Mouse (Mus musculus) lung, embryonic 14.5 days (tissue): ENCODE data around the gene Ralgps1. TPM values are rescaled to one million over a fixed set of nuclear protein-coding genes. Genes with fewer than 3 reads are reported as not detected.

Experiments used
- ATAC-seq: fragments of 200-750 bp; cut with Nextera tagmentation; 2 replicates; pipeline ENCODE4 v1.8.0; 2017; ENCODE audit warnings: mild to moderate bottlenecking, moderate TSS enrichment, moderate library complexity; ENCODE audit not compliant: insufficient read depth
- DNase-seq: peaks from one replicate; pipeline ENCODE4 v3.0.0-alpha.2; 2015
- H3K27ac ChIP-seq: fragments of 300-500 bp; sonication (generic); 2 replicates; pipeline ENCODE4 v1.5.1; 2014; ENCODE audit warnings: low read depth, mild to moderate bottlenecking, moderate library complexity
- H3K27me3 ChIP-seq: fragments of 300-500 bp; sonication (generic); 2 replicates; pipeline ENCODE4 v1.6.1; 2014; ENCODE audit warnings: low read length, control low read depth; ENCODE audit not compliant: insufficient read depth
- H3K36me3 ChIP-seq: fragments of 300-500 bp; sonication (generic); 2 replicates; pipeline ENCODE4 v1.6.1; 2014; ENCODE audit warnings: control low read depth; ENCODE audit not compliant: insufficient read depth
- H3K4me1 ChIP-seq: fragments of 300-500 bp; sonication (generic); 2 replicates; pipeline ENCODE4 v1.6.1; 2014; ENCODE audit warnings: antibody characterized with exemption, control low read depth; ENCODE audit not compliant: insufficient read depth
- H3K4me2 ChIP-seq: fragments of 300-500 bp; sonication (generic); 2 replicates; pipeline ENCODE4 v1.6.1; 2014; ENCODE audit warnings: mild to moderate bottlenecking
- H3K4me3 ChIP-seq: fragments of 300-500 bp; sonication (generic); 2 replicates; pipeline ENCODE4 v1.5.1; 2014; ENCODE audit warnings: low read depth, low read length
- H3K9ac ChIP-seq: fragments of 300-500 bp; sonication (generic); 2 replicates; pipeline ENCODE4 v1.6.1; 2014
- H3K9me3 ChIP-seq: fragments of 300-500 bp; sonication (generic); 2 replicates; pipeline ENCODE4 v1.6.1; 2016; ENCODE audit warnings: low read depth, low read length, control low read depth
- CTCF ChIP-seq: IDR thresholded peaks from 2 replicates; pipeline ENCODE4 v1.5.1; 2016; ENCODE audit warnings: antibody characterized with exemption, low read depth
- WGBS: fragments of 180-500 bp; shearing (Covaris S2); extraction: QIAGEN DNeasy Blood & Tissue Kit; methylation state at CpG from one replicate; pipeline ENCODE4 v1.1.7; 2014; 5-methylcytosine and 5-hydroxymethylcytosine counted together
- polyA plus RNA-seq: library from polyadenylated mRNA; unstranded; fragments of >200 nt; fragmentation: Nextera tagmentation; extraction: Ambion mirVana; gene quantifications from 2 replicates; pipeline ENCODE4 v1.2.1, GENCODE M21; 2014

Ralgps1 gene
- polyA plus RNA-seq, 1 experiment from 2014 or later: 6.1 TPM

GRCm38 (mm10) chr2:33189976-33190375 is 181.3 kb downstream of the Ralgps1 start:
- Histone ChIP-seq H3K4me2 (no peak overlapping the region), H3K36me3 (no peaks in the 10 kb centered on the region), H3K27me3 (no peaks in the 10 kb centered on the region), H3K9me3 (no peaks in the 10 kb centered on the region), H3K4me3 (no peak overlapping the region), H3K9ac (no peak overlapping the region), H3K4me1 (no peaks in the 10 kb centered on the region; the same call in 1 of the 2 replicates), H3K27ac (no peak overlapping the region)
- no peak for DNase-seq
- no peak for TF ChIP-seq CTCF
- no peak for ATAC-seq
- WGBS: 89% methylated on average over 3 of the region's 3 CpGs

DNA sequence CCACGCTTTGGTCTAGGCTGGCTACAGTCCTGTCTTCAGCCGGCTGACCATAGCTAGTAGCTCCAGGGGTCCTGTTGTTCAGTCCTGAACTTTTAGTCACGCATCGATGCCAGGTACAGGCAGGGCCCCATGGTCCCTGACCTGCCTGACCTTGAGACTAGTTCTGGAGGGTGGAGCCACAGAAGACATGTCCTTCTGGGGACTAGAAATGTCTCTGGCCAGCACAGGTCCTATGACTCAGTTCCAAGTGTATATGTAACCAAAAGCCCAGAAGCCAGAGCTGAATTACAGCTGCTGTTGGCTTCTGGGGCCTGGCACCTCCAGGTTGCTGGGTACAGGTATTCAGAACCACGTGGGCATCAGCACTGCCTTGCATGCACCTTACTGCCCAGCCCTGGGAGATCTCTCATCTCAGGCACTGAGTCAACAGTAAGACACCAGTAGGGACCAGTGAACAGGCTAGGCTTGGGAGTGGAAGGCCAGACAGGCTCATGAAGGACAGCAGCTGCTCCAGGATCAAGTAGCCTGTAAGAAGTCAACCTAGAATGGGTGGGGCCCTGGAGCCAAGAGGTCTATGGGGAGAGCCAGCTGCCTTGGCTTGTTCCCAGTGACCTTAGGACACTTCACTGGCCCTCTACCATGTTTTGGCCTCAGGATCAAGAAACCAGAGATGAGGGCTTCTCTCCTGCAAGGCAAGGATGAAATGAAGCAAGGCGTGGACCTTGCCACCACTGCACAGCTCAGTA is 182.2 kb downstream of the Ralgps1 start:
- Histone ChIP-seq H3K27me3 (no peaks in the 10 kb centered on the region), H3K36me3 (no peaks in the 10 kb centered on the region), H3K9ac (no peak overlapping the region), H3K9me3 (no peaks in the 10 kb centered on the region), H3K4me2 (no peak overlapping the region), H3K27ac (no peak overlapping the region), H3K4me3 (no peak overlapping the region), H3K4me1 (no peaks in the 10 kb centered on the region; the same call in 1 of the 2 replicates)
- WGBS: 87% methylated on average over 6 of the region's 6 CpGs
- TF ChIP-seq CTCF: no peak
- no peak for ATAC-seq
- DNase-seq: no peak

DNA sequence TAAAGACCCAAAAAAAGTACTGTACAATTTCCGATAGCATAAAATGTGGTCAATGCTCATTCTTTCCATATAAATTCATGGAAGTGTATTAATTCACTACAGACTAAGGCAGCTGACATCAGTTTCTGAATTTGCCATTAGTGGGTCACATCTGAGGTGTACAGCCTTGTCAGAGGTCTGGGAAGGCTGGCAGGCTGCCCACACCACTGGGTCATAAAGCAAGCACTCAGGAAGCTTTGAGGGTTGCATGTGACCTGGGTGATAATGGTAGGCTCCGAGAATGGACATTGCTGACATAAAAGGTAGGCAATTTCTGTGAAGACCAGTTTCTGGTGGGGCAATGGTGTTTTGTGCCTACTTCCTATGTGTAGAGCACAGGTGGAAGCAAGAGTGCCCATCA is 183.4 kb downstream of the Ralgps1 start:
- H3K4me3 ChIP-seq: no peak overlapping the region
- ATAC-seq: no peak
- H3K4me1 ChIP-seq: no peaks in the 10 kb centered on the region; the same call in 1 of the 2 replicates
- H3K4me2 ChIP-seq: no peak overlapping the region
- no peaks in the 10 kb centered on the region for H3K9me3 ChIP-seq
- H3K27me3 ChIP-seq: no peaks in the 10 kb centered on the region
- H3K27ac ChIP-seq: no peak overlapping the region
- 79% methylated on average over 2 of the region's 2 CpGs for WGBS
- TF ChIP-seq CTCF: no peak
- no peak overlapping the region for H3K9ac ChIP-seq
- H3K36me3 ChIP-seq: no peaks in the 10 kb centered on the region
- no peak for DNase-seq

DNA sequence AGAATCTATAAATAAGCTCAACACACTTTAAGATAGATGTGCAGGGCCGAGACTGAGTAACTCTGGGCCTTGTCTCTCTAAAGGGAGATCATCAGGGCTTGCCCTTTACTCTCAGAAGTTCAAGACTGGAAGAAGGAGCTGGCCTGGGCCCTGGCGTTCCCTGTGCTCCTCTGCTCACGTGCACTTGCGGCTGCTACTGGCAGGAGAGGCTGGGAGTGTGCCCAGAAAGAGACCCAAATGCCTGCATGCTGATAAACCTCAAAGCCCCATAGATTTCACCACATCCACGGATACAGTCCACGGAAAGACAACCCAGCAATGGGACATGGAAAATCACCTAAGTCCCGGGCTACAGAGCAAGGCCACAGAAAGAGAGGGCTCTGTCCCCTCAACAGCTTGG is 184.8 kb downstream of the Ralgps1 start:
- 67% methylated on average over 7 of the region's 7 CpGs for WGBS
- Histone ChIP-seq H3K4me1 (no peaks in the 10 kb centered on the region; the same call in 1 of the 2 replicates), H3K27me3 (no peaks in the 10 kb centered on the region), H3K27ac (no peak overlapping the region), H3K9ac (no peak overlapping the region), H3K36me3 (no peaks in the 10 kb centered on the region), H3K4me3 (no peak overlapping the region), H3K4me2 (no peak overlapping the region), H3K9me3 (no peaks in the 10 kb centered on the region)
- ATAC-seq (no peak), DNase-seq (no peak)
- TF ChIP-seq CTCF: no peak

DNA sequence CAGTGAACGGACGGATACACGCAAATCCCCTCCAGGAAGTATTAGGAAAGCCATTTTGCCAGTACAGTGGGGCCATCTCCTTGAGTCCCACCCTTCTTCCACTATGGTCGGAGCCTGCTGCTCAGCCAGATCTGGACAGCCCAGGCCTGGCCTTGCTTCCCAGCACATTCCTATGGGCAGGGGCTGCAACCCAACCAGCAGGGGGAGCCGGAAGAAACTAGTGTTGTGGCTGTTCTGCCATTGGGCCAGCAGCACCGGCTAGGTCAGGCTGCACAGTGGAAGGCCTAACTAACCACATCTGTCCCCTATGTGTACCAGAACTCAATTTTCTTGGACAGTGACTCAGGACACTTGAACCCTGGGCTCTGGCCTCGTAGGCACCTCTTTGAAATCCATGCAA is 186.0 kb downstream of the Ralgps1 start:
- peak; percentile 70 for TF ChIP-seq CTCF
- H3K9ac ChIP-seq: no peak overlapping the region
- H3K27ac ChIP-seq: no peak overlapping the region
- H3K9me3 ChIP-seq: no peaks in the 10 kb centered on the region
- H3K36me3 ChIP-seq: no peaks in the 10 kb centered on the region
- H3K4me3 ChIP-seq: no peak overlapping the region
- H3K27me3 ChIP-seq: no peaks in the 10 kb centered on the region
- DNase-seq (peak; percentile 66), ATAC-seq (no peak; the same call in 1 of the 2 replicates)
- H3K4me1 ChIP-seq: peaks cover 1% of the 10 kb centered on the region
- 66% methylated on average over 7 of the region's 7 CpGs for WGBS
- no peak overlapping the region for H3K4me2 ChIP-seq

- peaks cover 7% of the 10 kb centered on the region for H3K4me1 ChIP-seq
- H3K27ac ChIP-seq: no peak overlapping the region
- no peak for TF ChIP-seq CTCF
- ATAC-seq (no peak), DNase-seq (no peak)
- H3K27me3 ChIP-seq: no peaks in the 10 kb centered on the region
- no peaks in the 10 kb centered on the region for H3K36me3 ChIP-seq
- H3K9ac ChIP-seq: no peak overlapping the region
- H3K4me3 ChIP-seq: no peak overlapping the region
- H3K4me2 ChIP-seq: no peak overlapping the region
- no peaks in the 10 kb centered on the region for H3K9me3 ChIP-seq
- 74% methylated on average over 10 of the region's 10 CpGs for WGBS
Observed at GRCm38 (mm10) chr2:33184641-33185040, 186.6 kb downstream of the Ralgps1 start.

DNA sequence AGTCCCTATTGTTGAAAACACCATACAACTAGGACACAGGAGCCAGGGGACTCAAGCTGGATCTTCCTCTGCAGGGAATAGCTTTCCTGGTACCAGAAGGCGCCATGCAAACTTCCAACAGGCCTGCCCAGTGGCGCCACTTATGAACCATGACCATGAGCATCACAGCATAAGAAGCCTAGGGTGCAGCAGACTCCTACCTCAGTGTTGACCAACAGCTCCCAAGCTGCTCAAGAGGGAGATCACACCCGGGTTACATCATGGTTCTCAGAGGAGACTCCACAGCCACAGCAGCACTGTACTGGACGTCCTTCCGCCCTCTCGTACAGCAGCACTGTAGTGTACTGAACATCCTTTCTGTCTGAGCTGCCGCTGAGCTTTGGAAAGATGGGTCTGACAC is 188.0 kb downstream of the Ralgps1 start:
- DNase-seq: no peak
- WGBS: 89% methylated on average over 7 of the region's 7 CpGs
- no peak for ATAC-seq
- TF ChIP-seq CTCF: no peak
- H3K4me2 ChIP-seq: no peak overlapping the region
- no peak overlapping the region for H3K27ac ChIP-seq
- H3K4me1 ChIP-seq: peaks cover 8% of the 10 kb centered on the region
- H3K4me3 ChIP-seq: no peak overlapping the region
- no peaks in the 10 kb centered on the region for H3K9me3 ChIP-seq
- no peak overlapping the region for H3K9ac ChIP-seq
- no peaks in the 10 kb centered on the region for H3K36me3 ChIP-seq
- no peaks in the 10 kb centered on the region for H3K27me3 ChIP-seq
